Mouse (Mus musculus): ENCODE results near the gene Slc36a3. TPM values are rescaled to one million over a fixed set of nuclear protein-coding genes. Genes with fewer than 3 reads are reported as not detected.
"Not testable (repeated sequence)": the region's sequence is repeated elsewhere in the genome, so short reads cannot be mapped to it uniquely, and the experiment has no call there.

The Slc36a3 gene
- polyA plus RNA-seq, 1 experiment: not detected

DNA sequence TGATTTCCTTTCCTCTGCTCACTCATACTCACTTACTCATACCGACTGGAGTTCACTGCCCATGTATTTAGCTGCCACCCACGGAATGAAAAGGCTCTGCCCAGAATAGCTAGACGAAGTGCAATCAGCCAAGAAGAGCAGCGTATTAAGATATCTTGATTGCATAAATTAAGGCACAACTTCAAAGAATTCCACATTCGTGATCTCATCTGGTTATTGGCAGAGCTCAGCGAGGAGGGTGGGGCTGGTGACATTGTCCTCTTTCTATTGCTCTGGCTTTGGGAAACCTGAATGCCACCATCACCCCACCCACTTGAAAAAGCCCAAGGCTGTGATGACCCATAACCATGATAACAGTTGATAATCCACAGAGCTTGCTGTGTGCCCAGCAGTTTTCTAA, 23.6 kb downstream of the Slc36a3 start:
- peaks cover 4% of the 10 kb centered on the region; the same call in 1 of the 2 replicates for H3K4me1 ChIP-seq (ENCODE audit: control insufficient read depth, insufficient read depth, low read length)
- H3K4me3 ChIP-seq (replicated peaks; ENCODE audit: control insufficient read depth, low read depth, low read length): no peak overlapping the region
- 68% methylated on average over 6 of the region's 6 CpGs for WGBS
- TF ChIP-seq CTCF (IDR thresholded peaks at IDR 0.05; ENCODE audit: control insufficient read depth, insufficient read depth, low read length) (no peak), POLR2A (IDR thresholded peaks at IDR 0.05; ENCODE audit: borderline replicate concordance, control insufficient read depth, low read depth, low read length) (no peak)
- H3K27ac ChIP-seq (ENCODE audit: control insufficient read depth, insufficient read depth, low read depth, low read length, poor library complexity): no peak overlapping the region

- WGBS: 63% methylated on average over 3 of the region's 3 CpGs
- Histone ChIP-seq H3K4me3 (replicated peaks; ENCODE audit: control insufficient read depth, low read depth, low read length) (no peak overlapping the region), H3K27ac (ENCODE audit: control insufficient read depth, insufficient read depth, low read depth, low read length, poor library complexity) (no peak overlapping the region), H3K4me1 (ENCODE audit: control insufficient read depth, insufficient read depth, low read length) (peaks cover 4% of the 10 kb centered on the region; the same call in 1 of the 2 replicates)
- TF ChIP-seq CTCF (IDR thresholded peaks at IDR 0.05; ENCODE audit: control insufficient read depth, insufficient read depth, low read length) (no peak), POLR2A (IDR thresholded peaks at IDR 0.05; ENCODE audit: borderline replicate concordance, control insufficient read depth, low read depth, low read length) (no peak)
Observed at GRCm38 (mm10) chr11:55126663-55127062, 24.8 kb downstream of the Slc36a3 start.

- no peak overlapping the region for H3K4me3 ChIP-seq (replicated peaks; ENCODE audit: control insufficient read depth, low read depth, low read length)
- WGBS: 60% methylated on average over 1 of the region's 1 CpGs
- H3K27ac ChIP-seq (ENCODE audit: control insufficient read depth, insufficient read depth, low read depth, low read length, poor library complexity): peak overlapping the region; percentile 97
- TF ChIP-seq CTCF (IDR thresholded peaks at IDR 0.05; ENCODE audit: control insufficient read depth, insufficient read depth, low read length) (no peak), POLR2A (IDR thresholded peaks at IDR 0.05; ENCODE audit: borderline replicate concordance, control insufficient read depth, low read depth, low read length) (no peak)
- H3K4me1 ChIP-seq (ENCODE audit: control insufficient read depth, insufficient read depth, low read length): peaks cover 3% of the 10 kb centered on the region
Observed at GRCm38 (mm10) chr11:55121430-55121829, 30.1 kb downstream of the Slc36a3 start.

GRCm38 (mm10) chr11:55120821-55121271, 30.7 kb downstream of the Slc36a3 start:
- H3K4me1 ChIP-seq (ENCODE audit: control insufficient read depth, insufficient read depth, low read length): peaks cover 3% of the 10 kb centered on the region
- no peak for TF ChIP-seq CTCF (IDR thresholded peaks at IDR 0.05; ENCODE audit: control insufficient read depth, insufficient read depth, low read length)
- no peak for TF ChIP-seq POLR2A (IDR thresholded peaks at IDR 0.05; ENCODE audit: borderline replicate concordance, control insufficient read depth, low read depth, low read length)
- H3K4me3 ChIP-seq (replicated peaks; ENCODE audit: control insufficient read depth, low read depth, low read length): no peak overlapping the region
- peak overlapping the region; percentile 97 for H3K27ac ChIP-seq (ENCODE audit: control insufficient read depth, insufficient read depth, low read depth, low read length, poor library complexity)
- 10% methylated on average over 8 of the region's 8 CpGs for WGBS

DNA sequence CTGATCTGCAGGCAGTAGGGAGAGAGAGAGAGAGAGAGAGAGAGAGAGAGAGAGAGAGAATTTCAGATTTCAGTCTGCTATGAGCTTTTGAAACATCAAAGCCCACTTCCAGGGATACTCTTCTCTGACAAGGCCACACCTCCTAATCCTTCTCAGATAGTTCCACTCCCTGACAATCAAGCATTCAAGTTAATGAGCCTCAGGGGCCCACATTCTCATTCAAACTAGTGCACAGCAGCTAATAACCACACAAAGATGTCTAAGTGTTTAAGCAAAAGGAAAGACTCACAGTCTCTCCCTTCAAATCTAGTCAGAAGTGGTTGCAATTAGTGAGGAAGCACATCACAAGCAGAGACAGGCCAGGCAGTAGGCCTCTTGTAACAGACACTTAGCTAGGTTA, 31.2 kb downstream of the Slc36a3 start:
- peaks cover 3% of the 10 kb centered on the region for H3K4me1 ChIP-seq (ENCODE audit: control insufficient read depth, insufficient read depth, low read length)
- H3K4me3 ChIP-seq (replicated peaks; ENCODE audit: control insufficient read depth, low read depth, low read length): no peak overlapping the region
- TF ChIP-seq CTCF (IDR thresholded peaks at IDR 0.05; ENCODE audit: control insufficient read depth, insufficient read depth, low read length): no peak
- no peak for TF ChIP-seq POLR2A (IDR thresholded peaks at IDR 0.05; ENCODE audit: borderline replicate concordance, control insufficient read depth, low read depth, low read length)
- H3K27ac ChIP-seq (ENCODE audit: control insufficient read depth, insufficient read depth, low read depth, low read length, poor library complexity): peak overlapping the region; percentile 97; the same call in 1 of the 2 replicates

DNA sequence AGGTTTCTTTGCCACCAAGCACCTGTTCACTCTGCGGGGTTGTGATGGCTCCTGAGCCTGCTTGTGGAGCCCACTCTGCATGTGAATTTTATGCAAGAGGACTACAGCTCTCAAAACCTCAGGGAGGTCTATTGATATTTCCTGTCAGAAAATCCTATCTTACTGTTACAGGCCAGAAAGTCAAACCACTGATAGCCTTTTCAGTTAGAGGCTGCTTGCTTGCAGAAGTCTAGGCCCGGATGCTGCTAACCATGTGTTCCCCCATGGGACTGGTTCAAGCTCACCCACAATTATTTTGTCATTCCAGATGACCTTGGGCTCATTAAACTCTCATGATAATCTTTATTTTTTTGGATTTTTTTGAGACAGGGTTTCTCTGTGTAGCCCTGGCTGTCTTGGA, 34.5 kb downstream of the Slc36a3 start:
- 12% methylated on average over 2 of the region's 2 CpGs for WGBS
- peak overlapping the region; percentile 34; the same call in 1 of the 2 replicates for H3K27ac ChIP-seq (ENCODE audit: control insufficient read depth, insufficient read depth, low read depth, low read length, poor library complexity)
- H3K4me1 ChIP-seq (ENCODE audit: control insufficient read depth, insufficient read depth, low read length): peaks cover 5% of the 10 kb centered on the region
- H3K4me3 ChIP-seq (replicated peaks; ENCODE audit: control insufficient read depth, low read depth, low read length): no peak overlapping the region
- TF ChIP-seq CTCF (IDR thresholded peaks at IDR 0.05; ENCODE audit: control insufficient read depth, insufficient read depth, low read length) (no peak), POLR2A (IDR thresholded peaks at IDR 0.05; ENCODE audit: borderline replicate concordance, control insufficient read depth, low read depth, low read length) (no peak)

- no peak overlapping the region for H3K4me3 ChIP-seq (replicated peaks; ENCODE audit: control insufficient read depth, low read depth, low read length)
- TF ChIP-seq CTCF (IDR thresholded peaks at IDR 0.05; ENCODE audit: control insufficient read depth, insufficient read depth, low read length) (no peak), POLR2A (IDR thresholded peaks at IDR 0.05; ENCODE audit: borderline replicate concordance, control insufficient read depth, low read depth, low read length) (no peak)
- H3K27ac ChIP-seq (ENCODE audit: control insufficient read depth, insufficient read depth, low read depth, low read length, poor library complexity): no peak overlapping the region
- 67% methylated on average over 3 of the region's 3 CpGs for WGBS
- peaks cover 5% of the 10 kb centered on the region for H3K4me1 ChIP-seq (ENCODE audit: control insufficient read depth, insufficient read depth, low read length)
Observed at GRCm38 (mm10) chr11:55116004-55116403, 35.5 kb downstream of the Slc36a3 start.

- no peak overlapping the region for H3K4me3 ChIP-seq (replicated peaks; ENCODE audit: control insufficient read depth, low read depth, low read length)
- 74% methylated on average over 2 of the region's 2 CpGs for WGBS
- peaks cover 2% of the 10 kb centered on the region; the same call in 1 of the 2 replicates for H3K4me1 ChIP-seq (ENCODE audit: control insufficient read depth, insufficient read depth, low read length)
- no peak for TF ChIP-seq POLR2A (IDR thresholded peaks at IDR 0.05; ENCODE audit: borderline replicate concordance, control insufficient read depth, low read depth, low read length)
- H3K27ac ChIP-seq (ENCODE audit: control insufficient read depth, insufficient read depth, low read depth, low read length, poor library complexity): peak overlapping the region; percentile 42; the same call in 1 of the 2 replicates
Observed at GRCm38 (mm10) chr11:55114291-55114690, 37.2 kb downstream of the Slc36a3 start.

- H3K4me3 ChIP-seq (replicated peaks; ENCODE audit: control insufficient read depth, low read depth, low read length); H3K4me1 ChIP-seq (ENCODE audit: control insufficient read depth, insufficient read depth, low read length): not testable (repeated sequence)
- H3K27ac ChIP-seq (ENCODE audit: control insufficient read depth, insufficient read depth, low read depth, low read length, poor library complexity): peak overlapping the region; percentile 78
- 18% methylated on average over 4 of the region's 4 CpGs for WGBS
Observed at GRCm38 (mm10) chr11:55113861-55114250, 37.7 kb downstream of the Slc36a3 start.

Data from bone marrow, adult 2 months (tissue).